ENCODE assay signal across 8 mouse cellular contexts in genomic region chr11:70215301-70215700, GRCm38 (mm10). TPM values are rescaled to one million over a fixed set of nuclear protein-coding genes. Genes with fewer than 3 reads are reported as not detected.
DNase-seq lines count a peak whose midpoint lies in the region; ATAC-seq and TF ChIP-seq lines count a peak whose summit lies in the region.
"Had no signal": no experiment of that assay in that cellular context is flagged by ENCODE, and none has a peak within 500 bp of the region (broad histone marks: within the 10 kb centered on the region; RNA-seq: fewer than 3 reads in every experiment).

No protein-coding gene starts in this region.

- 0 out of 2 replicates have a peak overlapping the region, but pooled peaks have one; percentile 23 for H3K9ac ChIP-seq in stomach, embryonic 16.5 days (ENCODE audit: low read length)
- no peak overlapping the region for H3K9ac ChIP-seq in stomach, postnatal 0 days (ENCODE audit: low read length)
- peak overlapping the region; percentile 17; the same call in 1 of the 2 replicates for H3K9ac ChIP-seq in forebrain, embryonic 12.5 days
- H3K9ac ChIP-seq in intestine, postnatal 0 days (ENCODE audit: low read depth, low read length): no peak overlapping the region

- peaks cover 37% of the 10 kb centered on the region for H3K27me3 ChIP-seq in stomach, embryonic 16.5 days (ENCODE audit: control insufficient read depth, insufficient read depth, low read length)
- peaks cover 3% of the 10 kb centered on the region; the same call in 1 of the 2 replicates for H3K27me3 ChIP-seq in stomach, postnatal 0 days (ENCODE audit: control insufficient read depth, insufficient read depth, low read length)
- peaks cover 59% of the 10 kb centered on the region for H3K27me3 ChIP-seq in forebrain, embryonic 12.5 days
- peaks cover 15% of the 10 kb centered on the region for H3K27me3 ChIP-seq in intestine, postnatal 0 days (replicated peaks; ENCODE audit: control insufficient read depth, insufficient read depth, low read length)

- no peak for TF ChIP-seq EP300 in stomach, postnatal 0 days (optimal IDR thresholded peaks at IDR 0.05)

- H3K27ac ChIP-seq in stomach, embryonic 16.5 days (ENCODE audit: low read length): no peak overlapping the region
- H3K27ac ChIP-seq in stomach, postnatal 0 days (replicated peaks): no peak overlapping the region
- no peak overlapping the region for H3K27ac ChIP-seq in forebrain, embryonic 12.5 days
- H3K27ac ChIP-seq in layer of hippocampus, adult 2 months: no peak overlapping the region
- H3K27ac ChIP-seq in intestine, postnatal 0 days (ENCODE audit: low read depth, low read length): no peak overlapping the region

- no peak for ATAC-seq in stomach, embryonic 16.5 days (ENCODE audit: insufficient read depth, low FRiP score)
- ATAC-seq in stomach, postnatal 0 days (ENCODE audit: low FRiP score, low TSS enrichment): no peak
- ATAC-seq in forebrain, embryonic 12.5 days (ENCODE audit: low FRiP score): no peak
- no peak for ATAC-seq in intestine, postnatal 0 days

- no peaks in the 10 kb centered on the region for H3K9me3 ChIP-seq in stomach, embryonic 16.5 days (replicated peaks; ENCODE audit: control insufficient read depth, low read length)
- H3K9me3 ChIP-seq in stomach, postnatal 0 days (ENCODE audit: control insufficient read depth, low read length): no peaks in the 10 kb centered on the region
- no peaks in the 10 kb centered on the region for H3K9me3 ChIP-seq in forebrain, embryonic 12.5 days
- no peaks in the 10 kb centered on the region for H3K9me3 ChIP-seq in intestine, postnatal 0 days (ENCODE audit: control insufficient read depth)

- H3K4me1 ChIP-seq in stomach, embryonic 16.5 days (ENCODE audit: control insufficient read depth, insufficient read depth, low read length): peaks cover 7% of the 10 kb centered on the region; the same call in 1 of the 2 replicates
- peaks cover 3% of the 10 kb centered on the region; the same call in 1 of the 2 replicates for H3K4me1 ChIP-seq in stomach, postnatal 0 days (replicated peaks; ENCODE audit: control insufficient read depth, insufficient read depth)
- H3K4me1 ChIP-seq in forebrain, embryonic 12.5 days: peaks cover 36% of the 10 kb centered on the region
- H3K4me1 ChIP-seq in intestine, postnatal 0 days (replicated peaks; ENCODE audit: control insufficient read depth, insufficient read depth, low read length): peaks cover 12% of the 10 kb centered on the region

- H3K36me3 ChIP-seq in stomach, embryonic 16.5 days (ENCODE audit: control insufficient read depth, insufficient read depth, low read length): no peaks in the 10 kb centered on the region
- H3K36me3 ChIP-seq in stomach, postnatal 0 days (ENCODE audit: control insufficient read depth, insufficient read depth, low read length): no peaks in the 10 kb centered on the region
- H3K36me3 ChIP-seq in forebrain, embryonic 12.5 days (replicated peaks): peaks cover 15% of the 10 kb centered on the region
- H3K36me3 ChIP-seq in intestine, postnatal 0 days (ENCODE audit: control insufficient read depth, insufficient read depth): peaks cover 4% of the 10 kb centered on the region; the same call in 1 of the 2 replicates

- 24% methylated on average over 22 of the region's 22 CpGs for WGBS in stomach, embryonic 16.5 days
- WGBS in stomach, postnatal 0 days: 30% methylated on average over 22 of the region's 22 CpGs
- WGBS in forebrain, embryonic 12.5 days: 11% methylated on average over 22 of the region's 22 CpGs
- WGBS in intestine, postnatal 0 days: 47% methylated on average over 22 of the region's 22 CpGs

- TF ChIP-seq CTCF in stomach, postnatal 0 days (IDR thresholded peaks at IDR 0.05; ENCODE audit: low read depth): no peak
- TF ChIP-seq CTCF in layer of hippocampus, adult 2 months (conservative IDR thresholded peaks at IDR 0.05): no peak
- TF ChIP-seq CTCF in intestine, postnatal 0 days (IDR thresholded peaks at IDR 0.05; ENCODE audit: low read depth): no peak

- H3K4me3 ChIP-seq in stomach, embryonic 16.5 days (replicated peaks; ENCODE audit: low read length): no peak overlapping the region
- no peak overlapping the region for H3K4me3 ChIP-seq in stomach, postnatal 0 days (ENCODE audit: low read depth, low read length)
- H3K4me3 ChIP-seq in forebrain, embryonic 12.5 days (replicated peaks): peak overlapping the region; percentile 36; the same call in 1 of the 2 replicates
- no peak overlapping the region; the same call in 1 of the 2 replicates for H3K4me3 ChIP-seq in layer of hippocampus, adult 2 months
- H3K4me3 ChIP-seq in intestine, postnatal 0 days (ENCODE audit: low read depth, low read length): no peak overlapping the region

- no peak for DNase-seq in stomach, postnatal 0 days (ENCODE audit: low spot score)
- DNase-seq in kidney, postnatal 14 days: peak; percentile 53
- DNase-seq in gastrocnemius, postnatal 4 days (ENCODE audit: low spot score in 2 of 2): no peak
- no peak for DNase-seq in layer of hippocampus, adult 2 months (ENCODE audit: low spot score in 2 of 2)
- DNase-seq: lung, postnatal 4 days had no signal

- H3K4me2 ChIP-seq in stomach, embryonic 16.5 days (ENCODE audit: low read depth, low read length): no peak overlapping the region
- H3K4me2 ChIP-seq in stomach, postnatal 0 days (replicated peaks; ENCODE audit: low read depth): no peak overlapping the region
- H3K4me2 ChIP-seq in forebrain, embryonic 12.5 days: peak overlapping the region; percentile 59; the same call in 1 of the 2 replicates
- no peak overlapping the region for H3K4me2 ChIP-seq in intestine, postnatal 0 days (replicated peaks; ENCODE audit: low read depth)

RNA-seq across cellular contexts. Expression of gene Slc16a11, which starts 2.7 kb away (rescaled TPM):
- 1.5 and 1.9 TPM in 2 replicates for polyA plus RNA-seq in stomach, embryonic 16.5 days (2015; fragmentation: Nextera tagmentation; extraction: Ambion mirVana)
- polyA plus RNA-seq in stomach, postnatal 0 days (2015; fragmentation: Nextera tagmentation; extraction: Ambion mirVana): 2.5 and 3.1 TPM in 2 replicates
- polyA plus RNA-seq in forebrain, embryonic 12.5 days (2016; fragmentation: Nextera tagmentation; extraction: Ambion mirVana): 1.5 and 2.5 TPM in 2 replicates
- not detected for total RNA-seq in gastrocnemius, postnatal 4 days (2021)
- 10 to 100 TPM; 35.2 to 47.0 TPM for total RNA-seq in layer of hippocampus, adult 2 months (2021)
- polyA plus RNA-seq in intestine, postnatal 0 days (2015; fragmentation: Nextera tagmentation; extraction: Ambion mirVana): 3.6 and 4.5 TPM in 2 replicates

RNA-seq across cellular contexts. Expression of gene Slc16a13, which starts 5.6 kb away (rescaled TPM):
- 9.4 and 10.5 TPM in 2 replicates for polyA plus RNA-seq in stomach, embryonic 16.5 days (2015; fragmentation: Nextera tagmentation; extraction: Ambion mirVana)
- polyA plus RNA-seq in stomach, postnatal 0 days (2015; fragmentation: Nextera tagmentation; extraction: Ambion mirVana): 5.7 and 6.1 TPM in 2 replicates
- polyA plus RNA-seq in forebrain, embryonic 12.5 days (2016; fragmentation: Nextera tagmentation; extraction: Ambion mirVana): 14.3 and 14.4 TPM in 2 replicates
- 1 to 10 TPM; 2.6 to 3.2 TPM for total RNA-seq in gastrocnemius, postnatal 4 days (2021)
- total RNA-seq in layer of hippocampus, adult 2 months (2021): 10 to 100 TPM in 1 of 2 experiments, 1 to 10 TPM in 1; 7.9 to 11.0 TPM
- 9.9 and 11.4 TPM in 2 replicates for polyA plus RNA-seq in intestine, postnatal 0 days (2015; fragmentation: Nextera tagmentation; extraction: Ambion mirVana)

RNA-seq across cellular contexts. Expression of gene Bcl6b, which starts 14.3 kb away (rescaled TPM):
- 12.1 and 13.9 TPM in 2 replicates for polyA plus RNA-seq in stomach, embryonic 16.5 days (2015; fragmentation: Nextera tagmentation; extraction: Ambion mirVana)
- polyA plus RNA-seq in stomach, postnatal 0 days (2015; fragmentation: Nextera tagmentation; extraction: Ambion mirVana): 3.2 and 3.6 TPM in 2 replicates
- polyA plus RNA-seq in forebrain, embryonic 12.5 days (2016; fragmentation: Nextera tagmentation; extraction: Ambion mirVana): 5.7 and 5.9 TPM in 2 replicates
- total RNA-seq in gastrocnemius, postnatal 4 days (2021): 10 to 100 TPM; 20.2 to 22.2 TPM
- total RNA-seq in layer of hippocampus, adult 2 months (2021): 1 to 10 TPM in 1 of 2 experiments, under 1 TPM in 1; 0.83 to 1.4 TPM
- 3.6 and 4.4 TPM in 2 replicates for polyA plus RNA-seq in intestine, postnatal 0 days (2015; fragmentation: Nextera tagmentation; extraction: Ambion mirVana)

RNA-seq across cellular contexts. Expression of gene 0610010K14Rik, which starts 22.4 kb away (rescaled TPM):
- polyA plus RNA-seq in stomach, embryonic 16.5 days (2015; fragmentation: Nextera tagmentation; extraction: Ambion mirVana): 119 and 132 TPM in 2 replicates
- polyA plus RNA-seq in stomach, postnatal 0 days (2015; fragmentation: Nextera tagmentation; extraction: Ambion mirVana): 81.0 and 83.6 TPM in 2 replicates
- polyA plus RNA-seq in forebrain, embryonic 12.5 days (2016; fragmentation: Nextera tagmentation; extraction: Ambion mirVana): 203 and 215 TPM in 2 replicates
- total RNA-seq in gastrocnemius, postnatal 4 days (2021): 10 to 100 TPM; 51.4 to 56.9 TPM
- 10 to 100 TPM; 43.8 to 48.7 TPM for total RNA-seq in layer of hippocampus, adult 2 months (2021)
- 70.3 and 72.7 TPM in 2 replicates for polyA plus RNA-seq in intestine, postnatal 0 days (2015; fragmentation: Nextera tagmentation; extraction: Ambion mirVana)

RNA-seq across cellular contexts. Expression of gene Gm21988, which starts 24.3 kb away (rescaled TPM):
- polyA plus RNA-seq in stomach, embryonic 16.5 days (2015; fragmentation: Nextera tagmentation; extraction: Ambion mirVana): 9.6 and 10.2 TPM in 2 replicates
- polyA plus RNA-seq in stomach, postnatal 0 days (2015; fragmentation: Nextera tagmentation; extraction: Ambion mirVana): 7.5 and 10.1 TPM in 2 replicates
- polyA plus RNA-seq in forebrain, embryonic 12.5 days (2016; fragmentation: Nextera tagmentation; extraction: Ambion mirVana): 9.4 and 11.2 TPM in 2 replicates
- total RNA-seq in gastrocnemius, postnatal 4 days (2021): 1 to 10 TPM; 2.5 to 4.1 TPM
- 1 to 10 TPM; 3.9 to 4.3 TPM for total RNA-seq in layer of hippocampus, adult 2 months (2021)
- 11.2 and 11.3 TPM in 2 replicates for polyA plus RNA-seq in intestine, postnatal 0 days (2015; fragmentation: Nextera tagmentation; extraction: Ambion mirVana)

Comparison
In these comparisons a context has a peak if more than half of its experiments do, and no peak if none do; other contexts are left out.
1. H3K9ac ChIP-seq: peak in stomach, embryonic 16.5 days (single experiment) and forebrain, embryonic 12.5 days (single experiment); none in stomach, postnatal 0 days (single experiment) and intestine, postnatal 0 days (single experiment).